Mouse (Mus musculus): ENCODE measurements around the gene Hoxb2. TPM values are rescaled to one million over a fixed set of nuclear protein-coding genes. Genes with fewer than 3 reads are reported as not detected.
A peak's percentile ranks its signal among the peaks of the same experiment; 100 is the strongest.

The Hoxb2 gene
- polyA plus RNA-seq, 1 experiment, result 3.2 TPM

GRCm38 (mm10) chr11:96311520-96312417 is 38.6 kb upstream of the Hoxb2 start:
- Histone ChIP-seq H3K4me3 (ENCODE audit: insufficient read depth, low read depth, low read length) (peak overlapping the region; percentile 56), H3K4me1 (ENCODE audit: control insufficient read depth, insufficient read depth, insufficient read length, low read length) (peaks cover 21% of the 10 kb centered on the region), H3K27ac (replicated peaks; ENCODE audit: low read depth, low read length) (peak overlapping the region; percentile 70)

GRCm38 (mm10) chr11:96313134-96313533 is 37.2 kb upstream of the Hoxb2 start:
- Histone ChIP-seq H3K4me3 (ENCODE audit: insufficient read depth, low read depth, low read length) (no peak overlapping the region), H3K4me1 (ENCODE audit: control insufficient read depth, insufficient read depth, insufficient read length, low read length) (peaks cover 21% of the 10 kb centered on the region), H3K27ac (replicated peaks; ENCODE audit: low read depth, low read length) (peak overlapping the region; percentile 95; the same call in 1 of the 2 replicates)

- peak overlapping the region; percentile 95 for H3K27ac ChIP-seq (replicated peaks; ENCODE audit: low read depth, low read length)
- peak overlapping the region; percentile 95 for H3K4me3 ChIP-seq (ENCODE audit: insufficient read depth, low read depth, low read length)
- peaks cover 18% of the 10 kb centered on the region for H3K4me1 ChIP-seq (ENCODE audit: control insufficient read depth, insufficient read depth, insufficient read length, low read length)
Observed at GRCm38 (mm10) chr11:96313806-96314428, 36.4 kb upstream of the Hoxb2 start.

GRCm38 (mm10) chr11:96314671-96315343 is 35.5 kb upstream of the Hoxb2 start:
- Histone ChIP-seq H3K27ac (replicated peaks; ENCODE audit: low read depth, low read length) (peak overlapping the region; percentile 95), H3K4me1 (ENCODE audit: control insufficient read depth, insufficient read depth, insufficient read length, low read length) (peaks cover 17% of the 10 kb centered on the region), H3K4me3 (ENCODE audit: insufficient read depth, low read depth, low read length) (peak overlapping the region; percentile 95)

- Histone ChIP-seq H3K4me1 (ENCODE audit: control insufficient read depth, insufficient read depth, insufficient read length, low read length) (peaks cover 13% of the 10 kb centered on the region), H3K4me3 (ENCODE audit: insufficient read depth, low read depth, low read length) (peak overlapping the region; percentile 95), H3K27ac (replicated peaks; ENCODE audit: low read depth, low read length) (peak overlapping the region; percentile 95)
Observed at GRCm38 (mm10) chr11:96315344-96315681, 35.0 kb upstream of the Hoxb2 start.

- peaks cover 10% of the 10 kb centered on the region for H3K4me1 ChIP-seq (ENCODE audit: control insufficient read depth, insufficient read depth, insufficient read length, low read length)
- H3K27ac ChIP-seq (replicated peaks; ENCODE audit: low read depth, low read length), result no peak overlapping the region
- H3K4me3 ChIP-seq (ENCODE audit: insufficient read depth, low read depth, low read length), result peak overlapping the region; percentile 72
Observed at GRCm38 (mm10) chr11:96316696-96317607, 33.4 kb upstream of the Hoxb2 start.

GRCm38 (mm10) chr11:96317608-96318367 is 32.5 kb upstream of the Hoxb2 start, which contains the start of gene Hoxb4:
Gene Hoxb4 (plus strand): TSS chr11:96318267.
- peak within 1 kb of the TSS; percentile 97 for H3K27ac ChIP-seq (replicated peaks; ENCODE audit: low read depth, low read length)
- H3K4me3 ChIP-seq (ENCODE audit: insufficient read depth, low read depth, low read length), result peak within 1 kb of the TSS; percentile 94
- H3K4me1 ChIP-seq (ENCODE audit: control insufficient read depth, insufficient read depth, insufficient read length, low read length), result peaks cover 14% of the 10 kb centered on the region

GRCm38 (mm10) chr11:96318368-96319070 is 31.8 kb upstream of the Hoxb2 start:
- H3K4me3 ChIP-seq (ENCODE audit: insufficient read depth, low read depth, low read length), result peak overlapping the region; percentile 94
- peaks cover 13% of the 10 kb centered on the region for H3K4me1 ChIP-seq (ENCODE audit: control insufficient read depth, insufficient read depth, insufficient read length, low read length)
- H3K27ac ChIP-seq (replicated peaks; ENCODE audit: low read depth, low read length), result peak overlapping the region; percentile 97

- Histone ChIP-seq H3K27ac (replicated peaks; ENCODE audit: low read depth, low read length) (peak overlapping the region; percentile 89), H3K4me1 (ENCODE audit: control insufficient read depth, insufficient read depth, insufficient read length, low read length) (peaks cover 6% of the 10 kb centered on the region; the same call in 1 of the 2 replicates), H3K4me3 (ENCODE audit: insufficient read depth, low read depth, low read length) (peak overlapping the region; percentile 94)
Observed at GRCm38 (mm10) chr11:96319071-96319902, 31.0 kb upstream of the Hoxb2 start.

GRCm38 (mm10) chr11:96319910-96320309 is 30.4 kb upstream of the Hoxb2 start:
- peak overlapping the region; percentile 94 for H3K4me3 ChIP-seq (ENCODE audit: insufficient read depth, low read depth, low read length)
- H3K4me1 ChIP-seq (ENCODE audit: control insufficient read depth, insufficient read depth, insufficient read length, low read length), result peaks cover 6% of the 10 kb centered on the region; the same call in 1 of the 2 replicates
- peak overlapping the region; percentile 89 for H3K27ac ChIP-seq (replicated peaks; ENCODE audit: low read depth, low read length)

GRCm38 (mm10) chr11:96320688-96321087 is 29.6 kb upstream of the Hoxb2 start:
- H3K4me3 ChIP-seq (ENCODE audit: insufficient read depth, low read depth, low read length), result peak overlapping the region; percentile 27
- H3K4me1 ChIP-seq (ENCODE audit: control insufficient read depth, insufficient read depth, insufficient read length, low read length), result peaks cover 6% of the 10 kb centered on the region; the same call in 1 of the 2 replicates
- H3K27ac ChIP-seq (replicated peaks; ENCODE audit: low read depth, low read length), result peak overlapping the region; percentile 75

GRCm38 (mm10) chr11:96321846-96322245 is 28.5 kb upstream of the Hoxb2 start:
- H3K27ac ChIP-seq (replicated peaks; ENCODE audit: low read depth, low read length), result peak overlapping the region; percentile 36

More at GRCm38 (mm10) chr11:96321846-96322245, 28.5 kb upstream of the Hoxb2 start:
- peaks cover 6% of the 10 kb centered on the region; the same call in 1 of the 2 replicates for H3K4me1 ChIP-seq (ENCODE audit: control insufficient read depth, insufficient read depth, insufficient read length, low read length)
- H3K4me3 ChIP-seq (ENCODE audit: insufficient read depth, low read depth, low read length), result no peak overlapping the region
